Mouse (Mus musculus) embryo, embryonic 10.5 days (tissue): ENCODE data around the gene Arl15.

ENCODE experiments used
- DNase-seq: peaks from one replicate; pipeline ENCODE4 v3.0.0-alpha.2; 2015; ENCODE audit warnings: low spot score

The Arl15 gene

DNA sequence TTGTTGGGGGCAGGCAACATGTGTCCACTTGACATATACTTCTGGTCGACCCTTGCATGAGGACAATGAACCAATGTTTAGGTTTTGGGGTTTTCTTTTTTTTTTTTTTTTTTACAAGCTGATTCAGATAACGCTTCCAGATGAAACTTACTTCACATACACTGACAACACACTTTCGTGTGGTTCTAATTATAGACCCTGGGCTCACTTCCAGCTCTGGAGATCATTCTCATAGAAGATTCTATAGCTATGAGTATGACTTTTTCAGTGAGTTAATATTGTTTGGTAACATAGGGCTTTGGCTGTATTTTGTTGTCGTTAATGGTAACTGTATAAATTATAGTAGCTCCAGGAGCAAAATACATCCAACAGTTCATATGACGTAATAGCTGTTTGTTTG is 306.9 kb downstream of the Arl15 start:
- no peak for DNase-seq

DNA sequence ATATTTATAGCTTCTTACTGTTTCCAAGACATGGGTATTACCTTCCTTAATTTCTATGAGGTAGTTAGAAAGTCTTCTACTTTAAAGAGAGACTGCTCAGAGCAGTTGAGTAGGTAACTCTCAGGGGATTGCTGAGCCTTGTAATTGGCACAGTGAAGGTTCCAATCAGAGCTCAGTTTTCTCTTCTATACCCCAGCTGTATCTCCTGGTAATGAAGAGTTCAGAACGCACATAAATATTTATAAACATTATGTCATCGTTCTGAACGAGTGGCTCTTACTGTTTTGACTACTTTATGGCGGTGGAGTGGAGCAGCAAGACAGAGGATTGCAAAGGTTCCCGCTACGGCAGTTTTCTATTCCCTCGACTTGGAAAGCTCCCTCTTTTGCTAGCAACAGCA is 311.8 kb downstream of the Arl15 start:
- DNase-seq: no peak

DNA sequence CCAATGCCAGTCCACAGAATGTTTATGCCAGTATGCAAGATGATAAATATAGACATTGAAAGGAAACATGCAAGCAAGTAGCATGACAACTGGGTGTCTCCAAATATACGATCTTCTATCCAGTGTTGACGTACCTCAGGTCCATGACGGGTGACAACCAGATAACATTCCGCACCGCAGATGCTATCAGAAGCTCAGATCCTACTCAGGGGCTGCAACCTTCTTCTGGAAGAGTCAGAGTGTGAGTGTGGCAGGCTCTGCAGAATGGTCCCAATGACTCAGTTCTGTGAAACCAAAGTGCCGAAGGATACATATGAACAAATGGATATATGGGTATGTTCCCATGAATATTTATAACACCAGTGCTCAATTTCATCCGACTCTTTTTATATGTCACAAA is 313.2 kb downstream of the Arl15 start:
- no peak for DNase-seq

DNA sequence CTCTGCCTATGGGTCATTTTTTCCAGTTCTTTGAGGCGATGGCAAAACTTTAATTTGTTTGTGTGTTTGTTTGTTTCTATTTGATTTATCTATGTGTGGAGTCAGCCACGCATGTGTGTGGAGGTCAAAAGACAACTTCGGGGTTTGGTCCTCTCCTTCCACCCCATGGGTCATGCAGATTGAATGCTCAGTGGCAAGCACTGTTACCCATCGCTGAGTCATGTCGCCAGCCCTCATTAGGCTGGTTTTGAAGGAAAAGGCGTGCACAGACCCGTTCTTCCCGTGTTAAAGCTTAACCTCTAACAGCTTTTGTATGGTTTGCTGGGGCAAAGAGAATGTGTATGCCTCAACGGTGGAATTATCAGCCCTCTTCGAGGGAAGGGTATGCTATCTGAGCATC is 315.1 kb downstream of the Arl15 start:
- no peak for DNase-seq

DNA sequence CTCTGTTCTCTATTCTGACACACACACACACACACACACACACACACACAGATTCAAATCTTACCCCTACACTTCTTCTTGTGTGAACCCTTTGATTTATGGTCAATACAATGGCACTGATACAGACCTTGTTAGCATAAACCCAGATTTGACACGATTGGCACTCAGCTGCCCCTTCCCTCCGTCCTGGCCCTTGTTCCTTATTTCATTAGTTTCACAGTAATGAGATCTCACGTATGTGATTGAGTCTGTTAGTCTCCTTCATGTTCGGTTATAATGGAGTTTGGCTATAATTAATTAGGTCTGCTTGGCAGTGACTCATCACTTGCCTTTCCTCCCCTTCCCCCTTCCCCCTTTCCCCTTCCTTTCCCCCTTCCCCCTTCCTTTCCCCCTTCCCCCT is 315.5 kb downstream of the Arl15 start:
- DNase-seq: no peak

DNA sequence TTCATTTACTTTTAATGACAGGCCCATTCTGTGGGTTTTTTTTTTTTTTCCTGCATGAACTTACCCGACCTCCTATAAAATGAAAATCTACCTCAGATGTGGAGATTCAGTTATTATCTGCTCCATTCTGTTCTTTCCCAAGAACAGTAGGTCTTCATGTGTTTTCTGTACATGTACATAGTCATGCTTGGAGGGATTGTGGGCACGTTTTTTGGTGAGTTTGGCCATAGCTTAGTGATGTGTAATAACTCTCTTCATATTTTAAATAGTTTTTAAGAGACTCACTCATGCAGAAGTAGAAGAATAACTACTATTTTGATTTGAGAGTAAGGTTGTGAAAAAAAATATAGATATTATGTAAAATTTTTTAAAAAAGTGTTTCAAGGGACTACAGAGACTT is 319.2 kb downstream of the Arl15 start:
- DNase-seq: no peak

DNA sequence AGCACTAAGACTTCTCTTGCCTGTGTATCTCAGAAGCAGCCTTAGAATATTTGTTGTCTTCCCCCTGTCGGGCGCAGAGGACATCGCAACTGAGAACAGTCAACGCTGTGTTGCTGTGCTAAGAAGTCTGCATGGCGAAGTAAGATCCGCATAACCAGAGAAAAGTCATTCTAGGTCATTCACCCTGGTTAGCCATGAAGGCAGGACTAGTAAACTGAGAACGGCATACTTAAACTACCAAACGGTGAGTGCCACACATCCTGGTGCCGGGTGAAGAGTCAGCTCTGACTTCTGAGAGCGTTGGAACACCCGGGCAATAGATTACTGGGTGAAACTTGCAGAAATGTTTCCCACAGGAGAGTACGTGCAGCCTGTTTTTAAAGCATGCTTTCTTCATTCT is 320.3 kb downstream of the Arl15 start:
- DNase-seq: no peak

DNA sequence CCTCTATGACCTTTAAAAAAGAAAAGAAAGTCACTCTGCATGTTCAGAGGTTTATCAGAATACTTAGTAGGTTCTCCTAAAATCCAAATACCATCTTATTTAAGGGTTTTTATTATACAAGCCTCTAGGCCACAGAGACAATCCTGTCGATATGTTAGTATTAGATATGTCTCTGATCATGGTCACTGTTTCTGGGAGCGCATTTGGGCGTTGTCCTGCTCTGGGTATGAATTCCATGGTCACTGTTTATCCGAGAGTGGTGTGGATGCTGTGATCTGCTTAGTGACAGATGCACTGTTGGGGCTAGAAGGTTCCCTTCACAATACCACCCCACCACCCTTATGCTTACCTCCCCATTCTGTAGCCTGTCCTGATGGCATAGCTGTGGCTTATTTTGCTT is 320.8 kb downstream of the Arl15 start:
- DNase-seq: no peak

DNA sequence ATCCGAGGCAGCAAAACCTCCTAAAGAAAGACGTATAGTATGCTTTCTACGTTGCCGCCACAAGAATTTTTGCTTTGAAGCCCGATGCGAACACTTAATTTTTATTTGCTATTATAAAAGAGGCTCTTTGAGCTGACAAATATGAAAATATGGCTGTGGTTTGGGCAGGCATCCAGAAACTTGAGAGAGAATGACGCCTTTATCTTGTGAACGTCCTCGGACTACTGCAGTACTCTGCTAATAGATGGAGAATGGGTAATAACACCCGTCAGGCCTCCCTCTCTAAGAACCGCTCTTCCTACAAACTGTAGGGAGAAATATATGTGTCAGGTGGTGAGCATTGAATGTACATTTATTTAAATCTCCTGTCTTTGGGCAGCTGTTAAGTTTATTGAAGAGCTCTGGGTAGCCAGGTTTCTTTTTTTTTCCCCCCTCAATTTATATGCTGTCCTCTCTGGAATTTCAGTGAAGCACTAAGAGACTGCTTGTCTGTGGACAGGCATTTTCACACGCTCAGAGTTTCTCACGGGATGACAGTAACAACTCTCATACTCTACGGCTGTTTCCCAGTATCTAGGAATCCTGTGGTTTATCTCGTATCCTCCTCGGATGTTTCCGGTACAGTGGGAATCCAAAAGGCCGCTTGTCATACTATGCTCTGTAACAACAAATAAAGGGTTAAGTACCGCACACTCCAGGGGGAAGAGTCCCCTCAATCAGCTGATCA is 324.0 kb downstream of the Arl15 start:
- DNase-seq: no peak

DNA sequence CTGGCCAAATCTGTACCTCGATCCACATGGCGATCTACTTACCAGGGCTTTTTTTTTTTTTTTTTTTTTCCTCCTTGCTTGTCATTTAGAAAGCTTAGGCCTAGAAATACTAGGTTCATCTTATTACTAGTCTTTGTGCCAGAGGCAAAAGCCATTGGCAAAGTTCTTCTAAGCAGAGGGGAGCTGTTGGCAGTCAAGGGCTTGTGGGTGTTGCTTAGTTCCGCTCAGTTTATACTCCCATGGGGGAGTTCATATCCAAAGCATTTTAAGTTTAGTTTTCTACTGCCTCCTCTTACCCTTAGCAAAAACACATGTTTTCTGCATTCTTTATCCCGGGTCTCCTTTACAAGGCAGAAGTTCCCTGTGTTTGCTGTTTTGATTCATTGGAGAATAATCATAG is 325.5 kb downstream of the Arl15 start:
- no peak for DNase-seq

DNA sequence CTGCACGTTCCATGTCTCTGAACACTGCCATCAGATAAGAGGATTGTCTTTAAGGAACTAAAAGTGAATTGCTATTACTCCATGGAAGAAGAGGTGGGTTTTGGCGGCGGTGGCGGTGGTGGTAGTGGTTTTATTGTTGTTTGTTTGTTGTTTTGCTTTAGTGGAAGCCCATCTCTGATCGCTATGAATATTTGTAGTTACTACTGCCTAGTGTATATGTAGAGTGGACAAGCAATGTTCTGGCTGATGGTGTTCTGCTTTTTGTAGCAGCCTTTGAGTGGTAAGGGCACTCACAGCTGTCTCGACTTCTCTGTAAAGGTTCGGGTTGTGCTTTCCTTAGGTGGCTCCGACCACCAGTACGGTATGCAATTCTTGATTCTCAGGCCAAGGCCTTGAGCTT is 327.3 kb downstream of the Arl15 start:
- DNase-seq: no peak

DNA sequence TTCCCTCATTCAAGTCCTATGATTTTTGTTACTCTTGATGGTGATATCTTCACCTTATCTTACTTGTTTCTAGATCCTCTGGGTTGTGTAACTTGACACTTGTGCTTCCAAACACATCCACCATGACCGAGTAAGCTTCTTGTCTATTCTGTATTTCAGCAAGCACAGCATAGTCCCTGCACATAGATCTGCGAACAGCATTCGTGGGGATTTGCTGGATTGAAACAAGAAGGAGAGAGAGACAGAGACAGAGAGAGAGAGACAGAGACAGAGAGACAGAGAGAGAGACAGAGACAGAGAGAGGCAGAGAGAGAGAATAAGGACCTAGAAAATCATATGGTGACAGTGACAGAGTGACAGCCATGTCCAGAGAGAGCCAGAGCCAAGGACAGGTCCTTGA is 329.1 kb downstream of the Arl15 start:
- no peak for DNase-seq

DNA sequence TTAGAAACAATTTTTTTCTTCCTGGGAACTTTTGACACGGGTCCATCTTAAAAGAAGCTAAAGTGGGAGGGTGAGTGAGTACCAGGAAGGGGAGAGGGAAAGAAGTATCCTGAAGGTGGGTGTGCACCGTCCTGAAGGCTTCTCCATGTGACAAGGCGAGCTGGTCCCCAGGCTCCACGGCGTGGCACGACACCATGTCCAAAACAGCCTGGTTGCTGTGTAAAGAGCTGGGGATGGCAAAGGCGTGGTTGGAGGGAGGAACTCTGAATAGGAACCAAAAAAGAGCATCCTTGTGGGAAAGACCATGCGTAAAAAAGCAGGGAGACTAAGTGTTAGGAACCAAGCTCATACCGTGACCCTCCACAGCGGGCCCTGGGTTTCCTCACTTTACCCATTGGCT is 330.1 kb downstream of the Arl15 start:
- DNase-seq: no peak

DNA sequence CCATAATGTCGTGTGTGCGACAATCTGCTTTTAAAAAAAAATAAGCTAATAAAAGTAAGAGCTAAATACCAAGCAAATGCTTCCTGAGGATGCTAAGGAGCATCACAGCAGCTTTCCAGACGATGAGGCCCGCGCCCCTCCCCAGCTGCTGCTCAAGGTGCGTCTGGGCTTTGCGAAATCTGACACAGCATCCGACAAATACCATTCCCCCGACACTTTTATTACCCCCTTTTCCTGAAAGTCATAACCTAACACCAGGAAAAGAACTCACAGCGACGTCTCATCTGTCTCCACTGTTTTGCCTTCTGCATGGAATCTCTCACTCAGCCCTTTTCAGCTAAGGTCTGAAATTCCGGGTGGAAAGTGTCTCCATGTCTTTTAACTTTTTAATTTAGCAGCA is 330.7 kb downstream of the Arl15 start:
- DNase-seq: no peak

DNA sequence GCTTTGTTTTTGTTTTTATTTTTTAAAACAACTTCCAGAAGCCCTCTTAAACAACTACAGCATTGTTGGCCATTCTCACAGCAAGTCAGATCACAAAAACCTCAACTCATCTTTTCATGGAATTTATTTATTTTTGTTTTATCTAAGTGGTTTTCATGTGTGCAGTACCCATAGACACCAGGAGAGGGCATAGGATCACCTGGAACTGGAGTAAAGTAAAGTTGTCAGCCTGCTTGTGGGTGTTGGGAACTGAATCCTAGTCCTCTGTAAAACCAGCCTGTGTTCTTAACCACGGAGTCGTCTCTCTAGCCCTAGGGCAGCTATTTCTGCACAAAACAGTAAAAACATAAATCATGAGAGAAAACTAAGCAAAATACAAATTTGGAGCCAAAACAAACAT is 334.1 kb downstream of the Arl15 start:
- no peak for DNase-seq

DNA sequence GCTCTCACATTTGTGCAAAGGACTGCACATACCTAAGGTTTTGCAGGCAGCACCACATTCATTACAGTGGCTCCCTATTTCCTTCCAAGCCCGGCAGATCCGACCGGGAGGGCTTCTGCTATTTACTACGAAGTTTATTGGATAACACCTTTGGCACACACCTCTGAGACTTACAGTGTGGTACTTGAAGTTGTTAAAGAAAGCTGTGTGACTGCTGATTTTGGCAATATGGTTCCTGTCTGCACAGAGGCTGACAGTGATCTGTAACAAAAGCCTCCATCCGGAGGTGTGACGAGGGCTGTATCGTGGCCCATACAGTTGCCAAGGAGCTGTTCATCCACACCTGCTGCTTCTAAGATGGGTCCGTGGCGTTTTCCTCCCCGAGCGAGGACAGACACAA is 335.7 kb downstream of the Arl15 start:
- no peak for DNase-seq

DNA sequence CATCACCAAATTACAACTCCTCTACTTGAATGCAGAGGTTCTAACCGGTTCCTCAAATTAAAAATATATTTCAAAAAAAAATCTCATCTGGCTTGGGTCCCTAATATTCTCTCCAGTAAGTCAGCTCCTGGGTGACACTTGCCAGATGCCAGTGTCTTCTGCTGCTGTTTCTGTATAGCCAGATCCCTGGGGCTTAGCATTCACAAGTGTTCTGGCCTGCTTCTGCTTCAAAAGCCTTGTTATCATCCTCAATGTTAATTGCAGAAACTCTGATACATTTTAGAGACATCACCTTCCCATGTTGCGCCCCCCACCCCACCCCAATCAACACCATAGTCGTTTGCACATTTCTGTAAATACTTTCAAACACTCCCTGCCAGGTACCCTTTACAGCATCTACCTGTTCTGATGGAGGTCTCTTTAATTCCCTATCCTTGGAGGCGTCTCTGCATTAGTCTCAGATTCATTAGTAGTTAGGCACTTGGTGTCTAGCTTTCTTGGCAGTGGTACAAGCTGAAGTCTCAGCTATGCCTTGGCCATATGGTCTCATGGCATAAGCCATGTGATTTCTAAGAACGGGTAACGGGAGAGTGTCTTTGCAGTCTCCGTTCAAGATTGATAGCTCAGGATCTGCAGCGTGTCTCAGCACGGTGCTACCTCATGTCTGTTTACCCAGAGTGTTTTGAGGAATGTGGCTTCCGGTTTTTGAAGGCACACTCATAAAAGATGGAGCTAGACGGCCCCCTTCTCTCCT is 336.4 kb downstream of the Arl15 start:
- DNase-seq: no peak

DNA sequence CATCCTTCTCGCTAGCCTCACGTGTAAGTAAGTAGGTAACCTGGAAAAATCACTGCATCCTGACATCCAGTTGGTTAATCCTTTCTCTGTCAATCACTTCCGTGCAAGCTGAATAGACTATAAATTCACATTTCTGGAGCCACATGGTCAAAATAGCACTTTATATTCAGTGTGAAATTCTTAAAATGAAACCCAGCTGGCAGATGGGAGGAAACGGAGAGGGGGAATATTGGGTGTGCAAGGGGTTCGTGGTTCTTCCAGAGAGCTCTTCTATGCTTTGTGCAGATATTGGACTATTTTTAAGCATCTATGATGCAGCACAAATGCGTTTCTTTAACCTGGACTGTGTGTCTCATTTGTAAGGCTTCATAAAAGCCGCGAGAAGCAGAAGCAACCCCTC is 344.6 kb downstream of the Arl15 start:
- DNase-seq: no peak

DNA sequence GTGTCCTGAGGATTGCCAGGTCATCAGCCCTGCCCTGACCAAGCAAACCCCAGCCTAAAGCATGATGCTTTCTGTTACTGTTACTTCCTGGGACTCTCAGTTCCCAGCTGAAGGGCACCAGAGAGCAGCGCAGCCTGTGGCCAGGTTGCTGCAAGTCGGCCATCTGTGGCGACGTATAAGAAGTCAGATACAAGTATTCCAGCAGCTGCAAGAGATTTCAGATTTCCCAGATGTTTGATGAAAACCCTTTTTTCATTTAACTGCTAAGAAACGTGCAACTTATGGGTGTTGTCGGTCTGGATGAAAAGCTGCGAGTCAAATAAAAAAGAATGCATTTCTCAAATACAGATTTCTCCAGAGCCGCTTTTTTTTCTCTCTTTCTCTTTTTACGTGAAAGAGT is 345.3 kb downstream of the Arl15 start:
- DNase-seq: no peak

DNA sequence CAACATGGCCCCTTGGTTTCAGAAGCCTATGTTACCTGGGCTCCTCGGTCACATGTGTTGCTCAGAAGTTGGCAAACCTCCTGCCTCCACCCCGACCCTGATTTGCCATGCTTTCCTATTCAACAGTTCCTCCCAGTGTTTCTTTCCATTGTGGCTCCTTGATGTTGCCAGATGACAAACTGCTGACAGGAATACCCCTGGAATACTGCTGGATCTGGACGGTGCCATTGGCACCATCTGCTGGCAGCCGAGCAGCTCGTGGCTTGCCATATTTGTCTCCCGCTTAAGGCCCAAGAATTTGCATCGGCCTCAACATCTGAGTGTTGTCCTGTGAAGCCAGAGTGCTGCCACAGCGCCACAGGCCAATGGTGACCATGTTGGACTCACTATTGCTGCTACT is 348.5 kb downstream of the Arl15 start:
- DNase-seq: no peak

DNA sequence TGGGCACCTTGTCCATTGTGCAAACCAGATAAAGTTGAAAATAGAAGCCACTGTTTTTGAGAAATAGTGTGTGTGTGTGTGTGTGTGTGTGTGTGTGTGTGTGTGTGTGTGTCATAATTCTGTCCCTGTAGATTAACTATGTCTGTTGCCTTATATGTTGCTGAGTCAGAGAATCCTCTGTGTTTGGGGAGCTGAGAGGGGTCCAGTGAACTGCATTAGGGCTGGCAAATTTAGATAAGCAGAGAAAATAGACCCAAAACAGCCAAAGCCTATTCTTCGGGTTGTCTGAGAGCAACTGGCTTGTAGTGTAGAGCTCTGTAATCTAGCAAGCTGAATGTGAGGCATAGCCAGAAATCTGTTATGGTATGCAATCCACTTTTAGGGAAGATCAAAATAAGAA is 348.9 kb downstream of the Arl15 start:
- DNase-seq: no peak

DNA sequence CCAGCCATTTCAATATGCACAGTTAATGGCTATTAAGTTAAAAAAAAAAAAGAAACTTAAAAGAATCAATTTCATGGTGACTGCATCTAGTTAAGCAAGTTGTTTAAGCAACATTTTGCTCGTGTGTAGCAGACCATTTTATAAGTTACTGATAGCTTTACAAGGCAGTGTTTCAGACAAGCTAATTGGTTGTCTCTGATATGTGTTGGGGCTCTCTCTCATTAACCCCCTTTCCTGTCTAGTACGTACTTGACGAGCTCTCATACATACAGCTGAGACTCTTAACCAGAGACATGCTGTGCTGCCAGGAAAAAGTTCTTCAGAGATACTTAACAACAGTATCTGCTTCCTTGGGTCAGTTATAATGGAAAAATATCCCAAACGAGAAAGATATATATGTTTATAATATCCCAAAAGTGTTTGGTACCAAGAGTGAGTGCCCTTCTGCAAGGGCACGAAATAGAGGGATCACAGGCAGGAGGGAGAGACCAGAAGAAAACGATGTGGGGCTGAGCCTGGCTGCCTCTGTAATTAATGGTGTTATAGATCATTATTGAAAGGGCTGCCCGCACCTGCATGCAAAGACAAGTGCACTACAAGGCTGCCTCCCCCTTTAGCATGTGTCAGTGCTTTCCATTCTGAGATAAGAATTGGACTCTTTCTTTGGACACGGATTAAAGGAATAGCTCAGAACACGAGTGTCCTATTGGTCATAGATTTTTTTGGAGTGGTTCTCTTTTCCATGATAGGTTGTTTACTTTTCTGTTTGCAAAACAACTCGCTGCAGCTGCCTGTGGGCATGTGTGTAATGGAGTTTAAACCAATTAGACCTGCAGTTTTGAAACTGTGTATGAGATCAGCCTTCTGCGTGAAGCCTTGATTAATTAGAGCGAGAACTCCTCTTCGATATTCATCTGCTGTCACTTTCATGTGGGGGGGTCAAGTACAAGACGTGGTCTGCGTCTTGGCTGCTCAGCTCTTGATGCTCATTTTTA is 350.0 kb downstream of the Arl15 start:
- no peak for DNase-seq

DNA sequence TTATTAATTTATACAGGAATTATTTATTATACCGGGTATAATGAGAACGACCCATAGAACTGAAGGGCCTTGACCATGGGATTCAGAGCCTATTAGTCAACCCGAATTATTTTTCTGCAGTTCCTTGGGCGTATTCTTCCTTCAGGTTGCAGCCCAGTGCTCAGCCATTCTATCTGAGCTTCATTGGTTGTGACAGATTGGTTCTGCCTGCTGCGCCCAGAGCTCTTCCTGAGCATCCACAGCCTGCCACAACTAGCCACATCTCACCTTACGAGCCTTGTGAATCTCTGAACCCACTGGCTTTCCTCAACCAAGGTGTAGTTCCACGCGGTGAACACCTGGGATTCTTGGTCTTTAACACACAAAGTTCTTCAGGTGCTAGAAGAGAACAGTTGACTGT is 350.9 kb downstream of the Arl15 start:
- DNase-seq: no peak
